Mouse (Mus musculus) cerebellum, adult 2 months (tissue): ENCODE results near the gene Limd1.
A peak's percentile ranks its signal among the peaks of the same experiment; 100 is the strongest.

Experiments used
- CTCF ChIP-seq: fragments of 200-500 bp; IDR thresholded peaks from 2 replicates; pipeline ENCODE4 v1.5.1; 2011; ENCODE audit warnings: low read depth, mild to moderate bottlenecking, control low read depth, low read length, moderate library complexity, borderline replicate concordance; ENCODE audit not compliant: insufficient read depth
- POLR2A ChIP-seq: fragments of 200-500 bp; IDR thresholded peaks from 2 replicates; pipeline ENCODE4 v1.6.1; 2011; ENCODE audit warnings: low read length, control low read depth, borderline replicate concordance; ENCODE audit not compliant: insufficient read depth

DNA sequence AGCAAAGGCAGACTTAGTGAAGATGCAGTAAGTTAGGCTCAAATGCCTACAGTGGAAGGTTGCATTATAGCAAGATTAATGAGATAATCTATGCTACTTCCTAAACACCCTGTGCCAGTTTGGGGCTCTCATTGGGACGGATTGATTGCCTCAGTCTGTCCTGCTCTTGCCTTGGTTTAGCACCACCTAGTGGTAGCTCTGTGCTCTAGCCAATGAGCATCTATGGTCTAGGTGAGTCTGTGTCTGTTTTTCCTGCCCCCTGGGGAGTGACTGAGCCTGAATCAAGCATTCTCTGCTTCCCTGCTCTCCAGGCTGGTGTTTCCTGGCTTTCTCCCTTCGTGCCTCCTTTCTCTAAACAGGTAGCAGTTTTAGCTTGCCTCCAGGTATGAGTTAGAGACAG is 25.8 kb downstream of the Limd1 start:
- TF ChIP-seq CTCF (peak; percentile 94), POLR2A (no peak)
